Mouse (Mus musculus) limb, embryonic 10.5 days (tissue): ENCODE data around the gene Runx3. TPM values are rescaled to one million over a fixed set of nuclear protein-coding genes. Genes with fewer than 3 reads are reported as not detected.

Source experiments
- DNase-seq: peaks from one replicate; pipeline ENCODE4 v3.0.0-alpha.2; 2017; ENCODE audit warnings: low spot score
- H3K27ac ChIP-seq: fragments of 300-500 bp; sonication (generic); 2 replicates; pipeline ENCODE4 v1.5.1; 2016; ENCODE audit warnings: mild to moderate bottlenecking
- H3K27me3 ChIP-seq: fragments of 300-500 bp; sonication (generic); 2 replicates; pipeline ENCODE4 v1.6.1; 2016; ENCODE audit warnings: low read depth, mild to moderate bottlenecking; ENCODE audit not compliant: poor library complexity, severe bottlenecking
- H3K36me3 ChIP-seq: fragments of 300-500 bp; sonication (generic); 2 replicates; pipeline ENCODE4 v1.6.1; 2016; ENCODE audit warnings: mild to moderate bottlenecking, moderate library complexity
- H3K4me1 ChIP-seq: fragments of 300-500 bp; sonication (generic); 2 replicates; pipeline ENCODE4 v1.6.1; 2016
- H3K4me3 ChIP-seq: fragments of 300-500 bp; sonication (generic); 2 replicates; pipeline ENCODE4 v1.5.1; 2016; ENCODE audit warnings: mild to moderate bottlenecking, moderate library complexity
- H3K9me3 ChIP-seq: fragments of 300-500 bp; sonication (generic); replicated peaks from 2 replicates; pipeline ENCODE4 v1.6.1; 2016; ENCODE audit warnings: mild to moderate bottlenecking
- WGBS: fragments of 180-500 bp; shearing (Covaris S2); methylation state at CpG from one replicate; pipeline ENCODE4 v1.1.7; 2016; 5-methylcytosine and 5-hydroxymethylcytosine counted together
- polyA plus RNA-seq: library from polyadenylated mRNA; unstranded; fragments of >200 nt; fragmentation: Nextera tagmentation; extraction: Ambion mirVana; gene quantifications from 2 replicates; pipeline ENCODE4 v1.2.1, GENCODE M21; 2016

The Runx3 gene
- polyA plus RNA-seq, 1 experiment from 2014 or later, result 0.05 TPM

GRCm38 (mm10) chr4:135117846-135118245, 2.6 kb upstream of the Runx3 start:
- Histone ChIP-seq H3K9me3 (no peaks in the 10 kb centered on the region), H3K27ac (no peak overlapping the region), H3K36me3 (no peaks in the 10 kb centered on the region), H3K4me1 (peaks cover 43% of the 10 kb centered on the region), H3K27me3 (peaks cover 11% of the 10 kb centered on the region; the same call in 1 of the 2 replicates), H3K4me3 (no peak overlapping the region)
- 97% methylated on average over 9 of the region's 9 CpGs for WGBS
- no peak for DNase-seq

- WGBS, result 93% methylated on average over 12 of the region's 12 CpGs
Measured at GRCm38 (mm10) chr4:135118855-135119474, 1.5 kb upstream of the Runx3 start.

GRCm38 (mm10) chr4:135123721-135124120, 3.3 kb downstream of the Runx3 start:
- Histone ChIP-seq H3K27ac (no peak overlapping the region), H3K4me3 (no peak overlapping the region), H3K4me1 (peaks cover 20% of the 10 kb centered on the region), H3K27me3 (peaks cover 29% of the 10 kb centered on the region), H3K9me3 (no peaks in the 10 kb centered on the region), H3K36me3 (no peaks in the 10 kb centered on the region)
- DNase-seq, result no peak
- WGBS, result 83% methylated on average over 5 of the region's 5 CpGs

More at GRCm38 (mm10) chr4:135118855-135119474, 1.5 kb upstream of the Runx3 start:
- H3K4me3 ChIP-seq, result no peak overlapping the region
- no peaks in the 10 kb centered on the region for H3K36me3 ChIP-seq
- H3K4me1 ChIP-seq, result peaks cover 43% of the 10 kb centered on the region
- H3K9me3 ChIP-seq, result no peaks in the 10 kb centered on the region
- peaks cover 11% of the 10 kb centered on the region; the same call in 1 of the 2 replicates for H3K27me3 ChIP-seq
- peak overlapping the region; percentile 51; the same call in 1 of the 2 replicates for H3K27ac ChIP-seq
- no peak for DNase-seq

DNA sequence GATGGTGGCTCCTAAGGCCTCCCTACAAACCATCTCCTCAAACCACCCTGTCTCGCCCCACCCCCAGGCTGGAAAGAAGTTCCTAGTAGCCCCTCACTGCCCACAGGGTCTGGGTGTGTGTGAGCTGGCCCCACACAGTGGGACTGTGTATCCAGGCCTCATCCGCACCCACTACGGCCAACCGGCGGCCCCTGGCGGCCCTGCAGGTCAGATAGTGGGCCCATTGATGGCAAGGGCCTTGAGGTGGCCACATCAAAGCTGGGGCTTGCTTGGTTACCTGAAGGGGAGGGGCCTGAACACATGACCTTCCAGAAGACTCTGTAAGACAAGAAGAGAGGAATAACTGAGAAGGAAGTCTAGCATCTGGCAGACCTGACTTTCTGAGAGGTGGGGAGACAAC, 4.3 kb downstream of the Runx3 start:
- peaks cover 39% of the 10 kb centered on the region for H3K27me3 ChIP-seq
- 87% methylated on average over 6 of the region's 6 CpGs for WGBS
- H3K27ac ChIP-seq, result no peak overlapping the region
- no peaks in the 10 kb centered on the region for H3K36me3 ChIP-seq
- H3K4me3 ChIP-seq, result no peak overlapping the region
- peaks cover 24% of the 10 kb centered on the region for H3K4me1 ChIP-seq
- DNase-seq, result no peak
- H3K9me3 ChIP-seq, result no peaks in the 10 kb centered on the region

GRCm38 (mm10) chr4:135125152-135125551, 4.7 kb downstream of the Runx3 start:
- Histone ChIP-seq H3K27me3 (peaks cover 43% of the 10 kb centered on the region), H3K27ac (no peak overlapping the region), H3K4me1 (peaks cover 22% of the 10 kb centered on the region), H3K9me3 (no peaks in the 10 kb centered on the region), H3K36me3 (no peaks in the 10 kb centered on the region), H3K4me3 (no peak overlapping the region)
- no peak for DNase-seq
- 83% methylated on average over 3 of the region's 3 CpGs for WGBS

- no peaks in the 10 kb centered on the region for H3K36me3 ChIP-seq
- no peaks in the 10 kb centered on the region for H3K9me3 ChIP-seq
- WGBS, result 63% methylated on average over 5 of the region's 5 CpGs
- no peak for DNase-seq
- no peak overlapping the region for H3K4me3 ChIP-seq
- peaks cover 55% of the 10 kb centered on the region for H3K27me3 ChIP-seq
- H3K4me1 ChIP-seq, result peaks cover 18% of the 10 kb centered on the region
- no peak overlapping the region for H3K27ac ChIP-seq
Measured at GRCm38 (mm10) chr4:135126385-135126784, 5.9 kb downstream of the Runx3 start.

- no peaks in the 10 kb centered on the region for H3K36me3 ChIP-seq
- 11% methylated on average over 22 of the region's 22 CpGs for WGBS
- no peaks in the 10 kb centered on the region for H3K9me3 ChIP-seq
- peaks cover 18% of the 10 kb centered on the region for H3K4me1 ChIP-seq
- peaks cover 55% of the 10 kb centered on the region for H3K27me3 ChIP-seq
- H3K4me3 ChIP-seq, result peak overlapping the region; percentile 41
- DNase-seq, result no peak
- H3K27ac ChIP-seq, result peak overlapping the region; percentile 47; the same call in 1 of the 2 replicates
Measured at GRCm38 (mm10) chr4:135128841-135129520, 8.5 kb downstream of the Runx3 start.

DNA sequence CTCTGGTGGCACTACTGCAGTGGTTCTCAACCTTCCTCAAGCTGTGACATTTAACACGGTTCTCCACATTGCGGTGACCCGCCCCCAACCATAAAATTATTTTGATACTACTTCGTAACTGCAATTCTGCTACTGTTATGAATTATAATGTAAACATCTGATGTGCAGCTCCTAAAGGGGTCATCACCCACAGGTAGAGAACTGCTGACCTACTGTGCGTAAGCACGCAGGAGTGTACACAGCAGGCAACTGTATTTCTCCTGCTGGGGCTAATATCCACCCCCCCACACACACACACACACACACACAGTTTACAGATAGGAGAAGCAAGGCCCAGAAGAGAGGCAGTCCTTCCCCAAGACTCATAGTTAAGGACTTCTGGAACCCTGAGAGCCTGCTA, 9.7 kb downstream of the Runx3 start:
- WGBS, result 92% methylated on average over 6 of the region's 6 CpGs
- no peak overlapping the region for H3K4me3 ChIP-seq

DNA sequence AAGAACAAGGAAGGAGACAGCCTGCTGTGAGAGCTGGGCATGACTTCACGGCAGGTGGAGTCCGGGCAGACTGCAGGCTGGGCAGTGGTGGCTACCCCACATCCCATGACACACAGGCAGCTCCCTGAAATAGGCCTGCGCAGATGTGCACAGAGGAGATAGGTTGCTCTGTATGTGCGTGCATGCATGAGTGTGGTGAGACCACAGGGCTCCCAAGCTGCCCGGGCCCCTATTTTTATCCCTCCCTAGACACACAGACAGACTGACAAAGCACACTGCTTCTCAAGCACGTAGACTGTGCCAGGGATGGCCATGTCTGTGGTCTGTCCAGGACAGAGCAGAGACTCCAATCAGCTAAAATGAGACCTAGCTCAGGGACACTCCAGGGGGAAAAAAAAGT, 10.7 kb downstream of the Runx3 start:
- Histone ChIP-seq H3K4me3 (no peak overlapping the region), H3K27ac (no peak overlapping the region), H3K9me3 (no peaks in the 10 kb centered on the region), H3K36me3 (no peaks in the 10 kb centered on the region), H3K4me1 (peaks cover 18% of the 10 kb centered on the region), H3K27me3 (peaks cover 76% of the 10 kb centered on the region)
- 87% methylated on average over 6 of the region's 6 CpGs for WGBS
- DNase-seq, result no peak

More for the DNA sequence above, 9.7 kb downstream of the Runx3 start:
- Histone ChIP-seq H3K4me1 (peaks cover 15% of the 10 kb centered on the region), H3K27me3 (peaks cover 67% of the 10 kb centered on the region), H3K27ac (peak overlapping the region; percentile 28; the same call in 1 of the 2 replicates), H3K9me3 (no peaks in the 10 kb centered on the region), H3K36me3 (no peaks in the 10 kb centered on the region)
- no peak for DNase-seq

- H3K4me1 ChIP-seq, result peaks cover 23% of the 10 kb centered on the region
- DNase-seq, result no peak
- H3K4me3 ChIP-seq, result no peak overlapping the region
- H3K36me3 ChIP-seq, result no peaks in the 10 kb centered on the region
- H3K9me3 ChIP-seq, result no peaks in the 10 kb centered on the region
- H3K27ac ChIP-seq, result no peak overlapping the region
- WGBS, result 93% methylated on average over 12 of the region's 12 CpGs
- H3K27me3 ChIP-seq, result peaks cover 78% of the 10 kb centered on the region
Measured at GRCm38 (mm10) chr4:135132797-135133196, 12.3 kb downstream of the Runx3 start.

DNA sequence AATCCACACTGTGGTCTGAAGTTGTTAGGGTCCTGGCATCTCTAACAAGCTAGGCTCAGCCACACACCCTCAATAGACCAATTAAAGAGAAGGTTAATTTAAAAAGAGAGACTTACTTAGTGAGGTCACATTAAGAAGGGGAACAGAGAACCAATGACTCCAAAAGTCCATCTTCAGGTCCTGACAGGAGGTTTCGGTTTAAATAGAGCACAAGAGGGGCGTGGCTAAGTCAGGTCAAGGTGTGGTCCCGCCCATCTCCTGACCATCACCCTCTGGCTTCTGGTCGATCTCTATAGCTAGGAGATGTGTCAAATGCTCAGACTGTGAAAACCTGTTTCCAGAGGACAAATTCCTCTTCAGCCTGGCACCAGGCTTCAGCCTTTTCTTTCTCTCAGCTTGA, 13.3 kb downstream of the Runx3 start:
- Histone ChIP-seq H3K27ac (no peak overlapping the region), H3K4me3 (no peak overlapping the region), H3K9me3 (no peaks in the 10 kb centered on the region), H3K27me3 (peaks cover 78% of the 10 kb centered on the region), H3K4me1 (peaks cover 21% of the 10 kb centered on the region), H3K36me3 (no peaks in the 10 kb centered on the region)
- 63% methylated on average over 4 of the region's 4 CpGs for WGBS
- no peak for DNase-seq

DNA sequence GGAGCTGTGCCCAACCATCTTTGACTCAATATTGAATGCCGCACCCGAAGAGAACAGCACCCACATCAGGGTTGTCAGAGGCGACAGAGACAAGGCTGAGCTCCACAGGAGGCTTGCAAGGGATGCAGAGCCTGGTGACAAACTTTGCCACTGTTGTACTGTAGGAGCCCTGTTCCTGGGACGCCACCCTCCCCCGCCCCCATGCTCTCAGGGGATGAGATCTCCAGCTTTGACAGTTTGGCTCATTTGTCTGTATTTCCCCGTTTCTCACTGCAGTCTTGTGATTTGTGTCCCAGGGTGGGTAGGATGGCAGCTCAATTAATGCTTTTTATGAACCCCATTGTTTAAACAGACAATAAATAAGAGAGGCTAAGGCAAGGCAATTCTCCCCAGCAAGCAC, 14.9 kb downstream of the Runx3 start:
- Histone ChIP-seq H3K27me3 (peaks cover 78% of the 10 kb centered on the region), H3K4me3 (no peak overlapping the region), H3K36me3 (no peaks in the 10 kb centered on the region), H3K4me1 (peaks cover 12% of the 10 kb centered on the region), H3K9me3 (no peaks in the 10 kb centered on the region), H3K27ac (no peak overlapping the region)
- no peak for DNase-seq
- 70% methylated on average over 6 of the region's 6 CpGs for WGBS

DNA sequence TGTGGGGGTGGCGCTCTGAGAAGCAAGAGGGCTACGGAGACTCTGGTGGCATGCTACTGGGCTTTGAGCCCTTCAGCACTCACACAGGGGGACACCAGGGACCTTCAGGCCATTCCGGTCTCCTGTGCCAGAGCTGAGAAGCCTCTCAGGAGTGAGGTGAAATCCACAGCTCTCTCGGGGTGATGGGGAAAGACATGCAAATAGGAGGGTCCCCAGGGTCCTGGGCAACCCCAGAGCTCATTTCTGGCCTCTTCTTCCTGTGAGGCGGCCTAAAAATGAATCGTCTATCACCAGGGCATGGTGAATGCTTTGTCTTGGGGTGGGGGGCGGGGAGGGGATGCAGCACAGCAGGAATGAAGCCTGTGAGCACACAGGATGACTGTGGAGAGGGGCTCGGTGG, 15.8 kb downstream of the Runx3 start:
- no peak for DNase-seq
- Histone ChIP-seq H3K27ac (no peak overlapping the region), H3K9me3 (no peaks in the 10 kb centered on the region), H3K36me3 (no peaks in the 10 kb centered on the region), H3K4me3 (no peak overlapping the region), H3K27me3 (peaks cover 78% of the 10 kb centered on the region), H3K4me1 (peaks cover 21% of the 10 kb centered on the region)
- 65% methylated on average over 8 of the region's 8 CpGs for WGBS
